Mouse (Mus musculus) T-helper 2 cell (primary cell): ENCODE data around the gene Nepn.

Source experiments
- in situ Hi-C: fragments of 300-600 bp; cut with MboI, MseI; formaldehyde crosslinking; loops from one replicate; pipeline ENCODE4 v1.15.1; 2025; ENCODE audit warnings: high pct_unique_total_duplicates

Nepn gene

GRCm38 (mm10) chr10:52388922-52389430 lies at the start of gene Nepn:
TSS of gene Nepn (plus strand) at chr10:52388972.
- in situ Hi-C loops, result loop anchor here (10.0 kb wide), 1 partner anchor 154 kb away; the partner anchor contains the start of gene Dcbld1

GRCm38 (mm10) chr10:52343324-52343723 lies 45.4 kb upstream of the Nepn start:
- in situ Hi-C loops, result loop anchor here (25.0 kb wide), 1 partner anchor 1819 kb away; no protein-coding TSS in a partner anchor

DNA sequence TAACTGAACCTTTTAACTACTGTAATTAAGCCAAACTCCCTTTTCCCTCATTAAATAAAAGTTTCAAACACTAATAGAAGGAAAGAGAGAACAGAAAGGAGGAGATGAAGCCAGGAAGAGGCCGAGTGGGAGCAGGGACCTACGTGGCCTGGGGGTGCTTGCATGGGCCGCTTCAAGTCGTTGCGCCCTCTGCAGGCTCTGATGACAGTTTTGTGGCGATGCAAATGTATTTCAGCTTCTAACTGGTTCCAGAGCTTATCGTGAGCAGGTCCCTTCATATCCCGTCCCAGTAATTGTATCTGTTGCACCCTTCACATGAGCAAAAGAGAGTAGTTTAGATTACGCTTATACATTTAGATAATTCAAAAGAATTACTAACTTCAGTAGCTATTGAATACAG lies 35.6 kb upstream of the Nepn start:
- in situ Hi-C loops, result no loop called here

GRCm38 (mm10) chr10:52358467-52358866 lies 30.3 kb upstream of the Nepn start, which contains the start of gene Gm26741:
TSS of gene Gm26741 (plus strand) at chr10:52358767.
- in situ Hi-C loops, result no loop called here

DNA sequence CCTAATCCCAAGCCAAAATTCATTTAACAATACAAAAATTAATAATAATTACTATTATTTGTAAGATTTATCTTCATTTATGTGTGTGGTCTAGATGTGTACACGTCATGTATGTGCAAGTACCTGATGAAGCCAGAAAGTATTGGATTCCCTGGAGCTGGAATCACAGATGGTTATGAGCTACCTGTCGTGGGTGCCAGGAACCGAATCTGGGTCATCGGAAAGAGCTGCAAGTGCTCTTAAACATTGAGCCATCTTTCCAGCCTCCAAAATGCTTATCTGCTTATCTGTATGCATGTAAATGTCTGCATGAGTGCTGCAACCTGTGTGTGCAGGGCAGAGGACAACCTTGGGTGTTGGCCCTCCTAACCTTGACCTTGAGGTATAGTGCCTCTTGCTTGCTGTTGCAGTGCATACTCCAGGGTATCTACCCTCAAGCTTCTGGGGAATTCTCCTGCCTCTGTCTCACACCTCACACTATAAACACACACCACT lies 28.5 kb upstream of the Nepn start:
- in situ Hi-C loops, result no loop called here

DNA sequence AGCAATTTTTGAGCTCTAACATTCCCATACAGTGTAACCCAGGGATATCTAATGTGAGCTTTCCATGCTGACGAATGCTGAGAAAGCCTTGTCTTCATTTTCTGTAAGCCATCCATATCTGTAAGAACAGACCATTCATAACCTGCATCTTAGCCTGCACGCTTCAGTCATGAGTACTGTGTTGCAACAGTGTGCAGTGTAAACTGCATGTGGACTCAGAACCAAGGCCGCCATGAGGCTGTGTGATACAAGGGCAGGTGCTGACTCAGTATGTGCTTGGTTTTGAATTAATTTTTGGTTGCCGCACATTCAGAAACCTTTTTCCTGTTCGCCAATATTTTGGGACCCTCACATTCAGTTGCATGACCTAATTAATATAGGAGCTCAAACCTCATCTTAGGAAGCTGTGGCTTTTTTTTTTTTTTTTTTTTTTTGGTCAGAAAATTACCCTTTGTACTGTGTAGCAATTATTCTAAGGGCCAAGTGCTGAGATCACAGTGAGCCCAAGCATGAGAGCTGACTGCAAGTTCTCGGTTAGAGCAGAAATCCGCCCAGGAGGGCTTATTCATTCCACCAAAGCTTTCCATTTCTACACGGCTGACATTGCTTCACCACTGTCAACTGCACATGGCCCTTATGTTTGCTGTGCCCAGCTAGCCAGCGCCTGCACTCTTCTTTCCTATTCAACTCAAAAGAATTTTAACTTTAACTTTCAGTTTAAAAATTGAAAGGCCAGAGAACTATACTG lies 27.7 kb upstream of the Nepn start:
- in situ Hi-C loops, result no loop called here

GRCm38 (mm10) chr10:52368376-52368775 lies 20.4 kb upstream of the Nepn start:
- in situ Hi-C loops, result no loop called here

DNA sequence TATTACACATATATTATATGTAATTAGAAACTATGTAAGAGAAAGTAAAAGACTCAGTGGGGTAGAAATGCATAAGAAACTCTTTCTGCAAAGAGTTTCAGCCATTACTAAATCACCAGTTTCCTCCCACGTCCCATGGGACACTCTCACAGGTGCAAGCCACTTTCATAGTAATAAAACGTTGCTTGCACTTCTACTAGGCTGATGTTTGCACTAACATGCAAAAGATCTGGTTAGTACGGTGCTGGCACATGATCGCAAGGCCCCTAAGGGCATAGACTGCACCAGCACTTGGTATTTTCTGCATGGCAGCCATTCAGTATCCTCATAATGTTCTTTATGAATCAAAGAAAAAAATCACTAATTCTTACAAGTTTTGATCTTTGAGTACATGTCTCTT lies 14.9 kb upstream of the Nepn start:
- in situ Hi-C loops, result no loop called here

DNA sequence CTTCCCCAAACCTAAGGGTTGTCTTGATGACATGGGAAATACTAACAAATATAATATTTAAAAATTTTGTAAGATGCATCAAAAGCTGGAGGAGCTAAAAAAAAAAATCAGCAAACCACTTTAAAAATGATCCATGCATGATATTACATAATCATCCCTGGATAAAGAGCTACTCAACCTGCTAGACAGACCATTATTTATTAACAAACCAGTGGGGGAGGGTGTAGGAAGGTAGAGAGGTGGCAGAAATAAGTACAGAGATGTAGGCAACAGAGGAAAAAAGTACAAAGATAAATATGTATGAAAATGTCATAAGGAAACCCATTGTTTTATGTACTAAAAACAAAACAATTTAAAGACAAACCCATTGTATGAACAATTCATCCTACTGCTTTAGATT lies 14.1 kb upstream of the Nepn start:
- in situ Hi-C loops, result loop anchor here (5.0 kb wide), 1 partner anchor 38 kb away; no protein-coding TSS in a partner anchor

- in situ Hi-C loops, result loop anchor here (5.0 kb wide), 1 partner anchor 36 kb away; no protein-coding TSS in a partner anchor
Measured at GRCm38 (mm10) chr10:52376422-52376821, 12.3 kb upstream of the Nepn start.

- in situ Hi-C loops, result loop anchor here (5.0 kb wide), 1 partner anchor 34 kb away; no protein-coding TSS in a partner anchor
Measured at GRCm38 (mm10) chr10:52377813-52378212, 11.0 kb upstream of the Nepn start.

GRCm38 (mm10) chr10:52381321-52381801 lies 7.4 kb upstream of the Nepn start:
- in situ Hi-C loops, result loop anchor here (10.0 kb wide), 1 partner anchor 147 kb away; the partner anchor contains the start of gene Dcbld1

- in situ Hi-C loops, result loop anchor here (10.0 kb wide), 1 partner anchor 147 kb away; the partner anchor contains the start of gene Dcbld1
Measured at GRCm38 (mm10) chr10:52381845-52382591, 6.8 kb upstream of the Nepn start, which contains the start of gene Gopc. TSS of gene Gopc (minus strand) at chr10:52382124.

DNA sequence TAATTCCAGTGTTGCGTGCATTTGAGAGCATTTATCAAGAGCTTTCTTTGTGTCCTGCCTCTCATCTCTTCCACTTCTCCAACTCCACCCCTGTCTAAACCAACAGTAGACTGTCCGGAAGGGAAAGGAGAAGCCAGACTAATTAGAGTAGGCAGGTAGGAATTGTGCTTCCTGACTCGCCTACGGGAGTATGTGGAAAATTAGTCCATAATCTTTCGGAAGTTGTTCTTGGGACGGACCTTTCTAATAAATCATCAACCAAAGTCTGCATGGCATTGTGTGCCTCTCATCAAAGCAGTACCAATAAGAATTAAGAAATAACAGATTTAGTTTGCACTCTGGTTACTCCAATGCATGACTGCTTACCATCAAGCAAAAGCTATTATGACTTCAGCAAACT lies 5.8 kb upstream of the Nepn start:
- in situ Hi-C loops, result loop anchor here (10.0 kb wide), 1 partner anchor 148 kb away; the partner anchor contains the start of gene Dcbld1

DNA sequence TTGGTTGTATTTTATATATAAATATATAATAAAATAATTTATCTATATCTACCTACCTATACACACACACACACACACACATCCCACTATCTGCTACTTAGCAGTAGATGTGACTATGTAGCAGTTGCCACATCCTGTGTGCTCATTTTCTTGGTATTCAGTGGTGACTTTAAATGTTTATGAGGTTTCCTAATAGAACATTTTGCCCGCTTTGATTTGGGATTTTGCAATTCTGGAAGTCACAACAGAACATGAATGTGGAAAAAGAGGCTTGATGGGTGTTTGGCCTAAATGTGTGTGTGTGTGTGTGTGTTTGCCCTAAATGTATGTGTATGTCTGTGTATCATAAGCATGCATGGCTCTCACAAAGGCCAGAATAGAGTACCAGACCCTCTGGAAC lies 5.2 kb upstream of the Nepn start:
- in situ Hi-C loops, result loop anchor here (10.0 kb wide), 1 partner anchor 149 kb away; the partner anchor contains the start of gene Dcbld1

DNA sequence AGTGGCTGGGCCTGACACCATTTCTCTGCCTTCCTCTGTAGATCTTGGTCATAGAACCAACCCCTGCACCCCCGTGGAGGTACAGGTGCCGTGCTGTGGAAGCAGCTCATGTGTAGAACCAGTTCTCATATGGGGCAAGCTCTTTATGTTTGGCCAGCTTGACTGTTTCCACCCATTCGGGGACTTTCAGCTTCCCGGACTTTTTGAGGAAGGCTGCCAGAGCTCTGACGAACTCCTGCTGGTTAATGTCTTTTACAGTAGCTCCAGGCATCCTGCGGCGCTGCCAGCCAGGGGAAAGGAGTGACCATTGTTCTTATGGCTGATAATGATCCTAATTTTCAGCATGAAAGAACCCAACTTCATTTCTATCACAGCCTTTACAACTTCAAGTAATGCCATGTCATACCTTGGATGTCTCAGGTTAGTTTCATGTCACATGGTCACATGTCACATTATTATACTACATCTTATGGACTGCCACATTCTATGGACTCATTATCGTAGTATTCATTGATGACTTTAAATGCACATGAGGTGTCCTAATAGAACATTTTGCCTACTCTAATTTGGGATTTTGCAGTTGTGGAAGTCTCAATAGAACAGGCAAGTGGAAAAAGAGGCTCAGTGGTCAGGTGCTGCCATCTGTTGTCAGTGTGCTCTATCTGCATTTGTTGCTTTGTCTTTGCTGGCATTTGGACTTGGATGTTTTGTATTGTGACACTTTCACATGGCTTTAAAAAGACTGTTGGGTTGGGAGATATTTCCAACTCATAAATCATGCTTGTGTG lies 3.8 kb upstream of the Nepn start:
- in situ Hi-C loops, result loop anchor here (10.0 kb wide), 1 partner anchor 150 kb away; the partner anchor contains the start of gene Dcbld1

GRCm38 (mm10) chr10:52387192-52387591 lies 1.6 kb upstream of the Nepn start:
- in situ Hi-C loops, result loop anchor here (10.0 kb wide), 1 partner anchor 152 kb away; the partner anchor contains the start of gene Dcbld1

GRCm38 (mm10) chr10:52389438-52389837 lies 666 bp downstream of the Nepn start:
- in situ Hi-C loops, result loop anchor here (10.0 kb wide), 1 partner anchor 155 kb away; the partner anchor contains the start of gene Dcbld1

DNA sequence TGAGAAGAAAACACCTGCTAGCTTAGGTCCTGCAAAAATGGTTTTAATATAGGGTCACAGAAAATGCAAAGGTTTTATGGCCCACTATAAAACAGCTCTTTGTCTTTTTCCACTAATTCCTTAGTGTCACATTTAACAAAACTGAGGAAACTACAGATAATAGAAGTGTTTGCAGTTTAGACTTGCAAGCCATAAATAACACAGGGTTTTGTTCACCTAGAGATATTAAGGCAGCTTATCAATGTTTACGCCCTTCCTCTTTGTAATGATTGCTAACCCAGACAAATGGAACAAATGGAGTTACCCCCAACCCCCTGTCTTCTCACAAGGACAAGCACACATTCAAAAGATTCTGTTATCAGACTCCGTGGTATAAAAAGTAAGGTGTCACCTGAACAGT lies 2.4 kb downstream of the Nepn start:
- in situ Hi-C loops, result no loop called here

DNA sequence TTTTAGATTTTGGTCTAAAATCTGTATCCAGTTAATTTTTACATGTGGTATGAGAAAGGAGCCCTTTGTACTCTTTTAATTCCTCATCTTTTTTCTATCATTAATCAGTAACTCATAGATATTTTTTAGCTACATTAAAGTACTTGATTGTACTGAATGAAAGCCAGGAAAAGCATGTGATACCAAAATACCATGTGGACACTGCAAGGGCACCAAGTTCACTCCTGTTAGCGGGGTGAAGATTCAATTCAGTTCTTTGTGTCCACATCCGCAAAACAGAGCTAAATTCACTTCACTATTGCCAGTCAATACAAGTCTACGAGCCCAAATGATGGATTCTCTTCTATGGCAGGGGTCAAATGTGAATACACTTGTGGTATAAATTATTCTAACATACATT lies 7.9 kb downstream of the Nepn start:
- in situ Hi-C loops, result no loop called here

DNA sequence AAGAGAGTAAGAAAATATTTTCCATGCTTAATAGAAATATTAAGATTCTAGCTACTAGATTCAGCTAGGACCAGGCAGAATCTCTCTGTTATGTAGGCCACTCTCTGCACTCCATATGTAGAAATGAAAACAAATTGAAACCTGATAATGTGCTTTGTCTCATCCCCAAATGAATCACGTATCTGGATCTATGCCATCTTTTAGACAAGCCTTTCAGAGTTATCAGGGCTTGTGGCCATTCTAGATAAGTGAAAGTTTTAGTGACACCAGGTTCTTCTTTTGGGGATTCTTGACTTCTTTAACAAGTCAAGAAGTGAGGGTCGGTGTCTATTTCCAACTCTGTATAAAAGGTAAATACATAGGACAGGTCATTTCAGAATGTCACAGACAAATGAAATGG lies 9.9 kb downstream of the Nepn start:
- in situ Hi-C loops, result no loop called here
